8 mouse cellular contexts compared by ENCODE assay signal in genomic region chr8:123805209-123805717, GRCm38 (mm10). TPM values are rescaled to one million over a fixed set of nuclear protein-coding genes. Genes with fewer than 3 reads are reported as not detected.
DNase-seq lines count a peak whose midpoint lies in the region; ATAC-seq and TF ChIP-seq lines count a peak whose summit lies in the region.

No protein-coding gene starts in this region.

- no peaks in the 10 kb centered on the region for H3K9me3 ChIP-seq in lung, embryonic 15.5 days
- H3K9me3 ChIP-seq in embryonic facial prominence, embryonic 15.5 days (replicated peaks): no peaks in the 10 kb centered on the region
- no peaks in the 10 kb centered on the region for H3K9me3 ChIP-seq in intestine, postnatal 0 days (ENCODE audit: control insufficient read depth)
- H3K9me3 ChIP-seq in neural tube, embryonic 14.5 days (ENCODE audit: control insufficient read depth, low read length): no peaks in the 10 kb centered on the region

- DNase-seq in lung, adult 18-20 months: no peak
- DNase-seq in cerebellum, postnatal 14 days: no peak
- DNase-seq in adrenal gland, adult 18-20 months (ENCODE audit: low spot score in 2 of 2): no peak
- DNase-seq in testis, postnatal 14 days (ENCODE audit: low spot score): no peak

- H3K4me3 ChIP-seq in lung, embryonic 15.5 days: peak overlapping the region; percentile 95
- H3K4me3 ChIP-seq in embryonic facial prominence, embryonic 15.5 days (replicated peaks): peak overlapping the region; percentile 91
- H3K4me3 ChIP-seq in intestine, postnatal 0 days (ENCODE audit: low read depth, low read length): peak overlapping the region; percentile 93
- H3K4me3 ChIP-seq in neural tube, embryonic 14.5 days (ENCODE audit: low read depth, low read length): peak overlapping the region; percentile 74

- peak overlapping the region; percentile 57 for H3K27ac ChIP-seq in lung, embryonic 15.5 days
- H3K27ac ChIP-seq in embryonic facial prominence, embryonic 15.5 days (replicated peaks): peak overlapping the region; percentile 85
- peak overlapping the region; percentile 96 for H3K27ac ChIP-seq in intestine, postnatal 0 days (ENCODE audit: low read depth, low read length)
- peak overlapping the region; percentile 66 for H3K27ac ChIP-seq in neural tube, embryonic 14.5 days (ENCODE audit: low read depth, low read length)

- no peak for TF ChIP-seq CTCF in intestine, postnatal 0 days (IDR thresholded peaks at IDR 0.05; ENCODE audit: low read depth)

- WGBS in lung, embryonic 15.5 days: 16% methylated on average over 15 of the region's 15 CpGs
- WGBS in embryonic facial prominence, embryonic 15.5 days: 15% methylated on average over 15 of the region's 15 CpGs
- 20% methylated on average over 15 of the region's 15 CpGs for WGBS in intestine, postnatal 0 days
- WGBS in neural tube, embryonic 14.5 days: 13% methylated on average over 15 of the region's 15 CpGs

- H3K4me1 ChIP-seq in lung, embryonic 15.5 days: peaks cover 23% of the 10 kb centered on the region
- H3K4me1 ChIP-seq in embryonic facial prominence, embryonic 15.5 days: peaks cover 28% of the 10 kb centered on the region
- H3K4me1 ChIP-seq in intestine, postnatal 0 days (replicated peaks; ENCODE audit: control insufficient read depth, insufficient read depth, low read length): peaks cover 9% of the 10 kb centered on the region
- peaks cover 19% of the 10 kb centered on the region for H3K4me1 ChIP-seq in neural tube, embryonic 14.5 days (ENCODE audit: control insufficient read depth, insufficient read depth, low read length)

- no peaks in the 10 kb centered on the region for H3K36me3 ChIP-seq in lung, embryonic 15.5 days
- H3K36me3 ChIP-seq in embryonic facial prominence, embryonic 15.5 days: no peaks in the 10 kb centered on the region
- H3K36me3 ChIP-seq in intestine, postnatal 0 days (ENCODE audit: control insufficient read depth, insufficient read depth): peaks cover 3% of the 10 kb centered on the region; the same call in 1 of the 2 replicates
- H3K36me3 ChIP-seq in neural tube, embryonic 14.5 days (ENCODE audit: control insufficient read depth, insufficient read depth, low read length): no peaks in the 10 kb centered on the region

- ATAC-seq in lung, embryonic 15.5 days (ENCODE audit: borderline replicate concordance, extremely low read depth, low FRiP score, low TSS enrichment): no peak
- ATAC-seq in embryonic facial prominence, embryonic 15.5 days (ENCODE audit: insufficient number of reproducible peaks, low FRiP score, low TSS enrichment, low read depth): no peak
- peak; percentile 30 for ATAC-seq in intestine, postnatal 0 days
- peak; percentile 16 for ATAC-seq in neural tube, embryonic 14.5 days (ENCODE audit: low read depth)

- H3K9ac ChIP-seq in lung, embryonic 15.5 days: peak overlapping the region; percentile 93
- 0 out of 2 replicates have a peak overlapping the region, but pooled peaks have one; percentile 26 for H3K9ac ChIP-seq in embryonic facial prominence, embryonic 15.5 days
- H3K9ac ChIP-seq in intestine, postnatal 0 days (ENCODE audit: low read depth, low read length): peak overlapping the region; percentile 95
- H3K9ac ChIP-seq in neural tube, embryonic 14.5 days (replicated peaks; ENCODE audit: low read depth, low read length): peak overlapping the region; percentile 58

- no peaks in the 10 kb centered on the region for H3K27me3 ChIP-seq in lung, embryonic 15.5 days
- no peaks in the 10 kb centered on the region for H3K27me3 ChIP-seq in embryonic facial prominence, embryonic 15.5 days
- no peaks in the 10 kb centered on the region for H3K27me3 ChIP-seq in intestine, postnatal 0 days (replicated peaks; ENCODE audit: control insufficient read depth, insufficient read depth, low read length)
- H3K27me3 ChIP-seq in neural tube, embryonic 14.5 days (ENCODE audit: control insufficient read depth, insufficient read depth, low read length): no peaks in the 10 kb centered on the region

- H3K4me2 ChIP-seq in lung, embryonic 15.5 days: peak overlapping the region; percentile 80
- peak overlapping the region; percentile 79 for H3K4me2 ChIP-seq in embryonic facial prominence, embryonic 15.5 days (replicated peaks)
- H3K4me2 ChIP-seq in intestine, postnatal 0 days (replicated peaks; ENCODE audit: low read depth): peak overlapping the region; percentile 84
- peak overlapping the region; percentile 78 for H3K4me2 ChIP-seq in neural tube, embryonic 14.5 days (ENCODE audit: low read depth, low read length)

RNA-seq across cellular contexts. Expression of gene Rab4a, which starts 0.5 kb away (rescaled TPM):
- 33.2 and 33.8 TPM in 2 replicates for polyA plus RNA-seq in lung, embryonic 15.5 days (2015; fragmentation: Nextera tagmentation; extraction: Ambion mirVana)
- polyA plus RNA-seq in embryonic facial prominence, embryonic 15.5 days (2015; fragmentation: Nextera tagmentation; extraction: Ambion mirVana): 43.5 and 47.5 TPM in 2 replicates
- 104 TPM in 2 replicates for polyA plus RNA-seq in intestine, postnatal 0 days (2015; fragmentation: Nextera tagmentation; extraction: Ambion mirVana)
- polyA plus RNA-seq in neural tube, embryonic 14.5 days (2014; fragmentation: Nextera tagmentation; extraction: Ambion mirVana): 85.4 and 91.8 TPM in 2 replicates
- total RNA-seq in adrenal gland, adult 18-20 months (2021): 10 to 100 TPM; 25.5 to 25.9 TPM

RNA-seq across cellular contexts. Expression of gene Ccsap, which starts 54.7 kb away (rescaled TPM):
- 4.9 and 5.6 TPM in 2 replicates for polyA plus RNA-seq in lung, embryonic 15.5 days (2015; fragmentation: Nextera tagmentation; extraction: Ambion mirVana)
- 4.9 and 6.5 TPM in 2 replicates for polyA plus RNA-seq in embryonic facial prominence, embryonic 15.5 days (2015; fragmentation: Nextera tagmentation; extraction: Ambion mirVana)
- polyA plus RNA-seq in intestine, postnatal 0 days (2015; fragmentation: Nextera tagmentation; extraction: Ambion mirVana): 1.5 and 1.8 TPM in 2 replicates
- 4.3 and 5.4 TPM in 2 replicates for polyA plus RNA-seq in neural tube, embryonic 14.5 days (2014; fragmentation: Nextera tagmentation; extraction: Ambion mirVana)
- 1 to 10 TPM; 1.1 to 1.5 TPM for total RNA-seq in adrenal gland, adult 18-20 months (2021)

Comparison
In these comparisons a context has a peak if more than half of its experiments do, and no peak if none do; other contexts are left out.
1. ATAC-seq: peak in intestine, postnatal 0 days (single experiment) and neural tube, embryonic 14.5 days (single experiment); none in lung, embryonic 15.5 days (single experiment) and embryonic facial prominence, embryonic 15.5 days (single experiment).
2. H3K9ac ChIP-seq: peak in every context shown above with its lines; median percentile 95 in intestine, postnatal 0 days; 93 in lung, embryonic 15.5 days; 58 in neural tube, embryonic 14.5 days; 26 in embryonic facial prominence, embryonic 15.5 days.
3. Peak in every context shown above with its lines, with median percentiles within 50 percentile points of each other: H3K27ac ChIP-seq, H3K4me2 ChIP-seq and H3K4me3 ChIP-seq.